Comparison of ENCODE assay signal across 19 mouse cellular contexts in the genomic region with DNA sequence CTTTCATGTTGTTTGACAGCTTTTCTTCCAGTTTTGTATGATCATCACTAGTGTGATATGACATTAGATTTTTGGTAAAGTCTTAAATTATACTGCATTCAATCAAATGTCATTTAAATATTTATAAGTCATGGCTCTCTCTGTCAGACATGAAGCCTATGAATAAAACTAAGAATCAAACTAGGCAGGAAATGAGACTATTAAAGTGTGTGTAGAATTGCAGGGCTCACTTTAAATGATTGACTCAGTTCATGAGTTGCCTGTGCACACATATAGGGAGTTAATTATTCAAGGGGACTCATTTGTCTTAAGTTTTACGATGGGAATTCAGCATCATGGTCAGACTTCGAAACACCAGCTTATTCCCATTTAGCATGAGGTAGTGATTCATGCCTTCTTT.
"Had no signal": no experiment of that assay in that cellular context is flagged by ENCODE, and none has a peak within 500 bp of the region (broad histone marks: within the 10 kb centered on the region; RNA-seq: fewer than 3 reads in every experiment).

No protein-coding gene starts in this region.

- H3K27ac ChIP-seq: midbrain, embryonic 10.5 days; midbrain, embryonic 12.5 days; neural tube, embryonic 13.5 days; neural tube, embryonic 15.5 days had no signal

- H3K9ac ChIP-seq: lung, embryonic 14.5 days; midbrain, embryonic 12.5 days; neural tube, embryonic 13.5 days; neural tube, embryonic 15.5 days had no signal

- H3K4me2 ChIP-seq: lung, embryonic 14.5 days; midbrain, embryonic 12.5 days; neural tube, embryonic 13.5 days; neural tube, embryonic 15.5 days had no signal

- DNase-seq: lung, adult 18-20 months; lung, embryonic 14.5 days; lung, postnatal 10 days; lung, postnatal 4 days; midbrain, embryonic 14.5 days; retina, postnatal 1 day; right cerebral cortex, adult 18-20 months; right cerebral cortex, postnatal 25 days; right cerebral cortex, postnatal 4 days; spleen, adult 18-20 months; thymus, adult 18-20 months; thymus, postnatal 25 days; thymus, postnatal 4 days had no signal

- ATAC-seq: midbrain, embryonic 16.5 days had no signal

- H3K4me3 ChIP-seq: midbrain, embryonic 10.5 days; midbrain, embryonic 12.5 days; myocyte; neural tube, embryonic 13.5 days; neural tube, embryonic 15.5 days had no signal

- H3K4me1 ChIP-seq: midbrain, embryonic 10.5 days; midbrain, embryonic 12.5 days; neural tube, embryonic 13.5 days; neural tube, embryonic 15.5 days had no signal

- H3K9me3 ChIP-seq: midbrain, embryonic 10.5 days; midbrain, embryonic 12.5 days; neural tube, embryonic 13.5 days; neural tube, embryonic 15.5 days had no signal

- H3K27me3 ChIP-seq: midbrain, embryonic 12.5 days; neural tube, embryonic 13.5 days; neural tube, embryonic 15.5 days had no signal

- H3K36me3 ChIP-seq: midbrain, embryonic 10.5 days; midbrain, embryonic 12.5 days; neural tube, embryonic 13.5 days; neural tube, embryonic 15.5 days had no signal
